Mouse (Mus musculus): ENCODE measurements around the gene Zfp28. TPM values are rescaled to one million over a fixed set of nuclear protein-coding genes. Genes with fewer than 3 reads are reported as not detected.
A peak's percentile ranks its signal among the peaks of the same experiment; 100 is the strongest.
"Not testable (repeated sequence)": the region's sequence is repeated elsewhere in the genome, so short reads cannot be mapped to it uniquely, and the experiment has no call there.

The Zfp28 gene
- polyA plus RNA-seq, 1 experiment from 2014 or later = 0.75 TPM

DNA sequence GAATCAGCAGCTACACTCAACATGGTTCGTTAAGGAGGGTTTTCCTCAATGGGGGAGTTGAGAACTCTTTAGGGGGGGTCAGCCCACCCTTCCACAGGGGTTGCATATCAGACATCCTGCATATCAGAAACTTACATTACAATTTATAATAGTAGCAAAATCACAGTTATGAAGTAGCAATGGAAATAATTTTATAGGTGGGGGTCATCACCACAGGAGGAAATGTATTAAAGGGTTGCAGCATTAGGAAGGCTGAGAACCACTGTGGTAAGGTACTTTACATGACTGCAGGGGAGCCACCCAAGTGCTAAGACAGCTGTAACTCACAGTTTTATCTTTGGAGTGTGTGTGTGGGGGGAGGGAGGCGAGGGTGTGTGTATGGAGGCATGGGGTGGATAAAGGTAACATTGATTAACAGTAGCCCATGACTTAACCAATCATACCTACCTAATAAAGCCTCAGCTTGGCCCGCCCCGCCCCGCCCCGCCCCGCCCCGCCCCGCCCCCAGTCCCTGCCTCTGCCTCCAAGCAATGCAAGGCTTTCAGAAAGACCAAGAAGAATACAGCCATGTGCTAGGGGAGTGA lies 22.5 kb upstream of the Zfp28 start:
- 16% methylated on average over 9 of the region's 9 CpGs for WGBS (ENCODE audit: insufficient replicate concordance)
- H3K27ac ChIP-seq (ENCODE audit: low read depth) = no peak overlapping the region
- TF ChIP-seq CTCF (IDR thresholded peaks at IDR 0.05; ENCODE audit: low read depth) = no peak
- no peak for TF ChIP-seq EP300 (IDR thresholded peaks at IDR 0.05; ENCODE audit: low read depth)
- ATAC-seq (no peak), DNase-seq (peak; percentile 47)
- peaks cover 11% of the 10 kb centered on the region; the same call in 1 of the 2 replicates for H3K4me1 ChIP-seq (ENCODE audit: insufficient read depth)
- no peaks in the 10 kb centered on the region for H3K9me3 ChIP-seq (ENCODE audit: low read length)
- no peaks in the 10 kb centered on the region for H3K36me3 ChIP-seq (replicated peaks; ENCODE audit: insufficient read depth, low read length)
- H3K4me3 ChIP-seq (ENCODE audit: low read depth, low read length) = no peak overlapping the region
- no peak overlapping the region for H3K4me2 ChIP-seq (ENCODE audit: low read depth, low read length)
- H3K9ac ChIP-seq (replicated peaks) = no peak overlapping the region
- no peaks in the 10 kb centered on the region for H3K27me3 ChIP-seq (ENCODE audit: insufficient read depth, low read length)

GRCm38 (mm10) chr7:6361756-6362155 lies 21.3 kb upstream of the Zfp28 start:
- H3K4me1 ChIP-seq (ENCODE audit: insufficient read depth) = peaks cover 13% of the 10 kb centered on the region
- 24% methylated on average over 7 of the region's 7 CpGs for WGBS (ENCODE audit: insufficient replicate concordance)
- H3K27ac ChIP-seq (ENCODE audit: low read depth) = no peak overlapping the region

GRCm38 (mm10) chr7:6362268-6363046 lies 20.6 kb upstream of the Zfp28 start:
- peak overlapping the region; percentile 49; the same call in 1 of the 2 replicates for H3K9ac ChIP-seq (replicated peaks)
- 2% methylated on average over 37 of the region's 38 CpGs for WGBS (ENCODE audit: insufficient replicate concordance)
- H3K4me2 ChIP-seq (ENCODE audit: low read depth, low read length) = peak overlapping the region; percentile 77
- no peaks in the 10 kb centered on the region for H3K9me3 ChIP-seq (ENCODE audit: low read length)
- H3K27me3 ChIP-seq (ENCODE audit: insufficient read depth, low read length) = no peaks in the 10 kb centered on the region
- H3K4me3 ChIP-seq (ENCODE audit: low read depth, low read length) = peak overlapping the region; percentile 58
- H3K4me1 ChIP-seq (ENCODE audit: insufficient read depth) = peaks cover 15% of the 10 kb centered on the region
- no peaks in the 10 kb centered on the region for H3K36me3 ChIP-seq (replicated peaks; ENCODE audit: insufficient read depth, low read length)
- peak overlapping the region; percentile 44 for H3K27ac ChIP-seq (ENCODE audit: low read depth)
- DNase-seq = peak; percentile 98
- peak; percentile 88 for ATAC-seq
- no peak for TF ChIP-seq CTCF (IDR thresholded peaks at IDR 0.05; ENCODE audit: low read depth)

More at GRCm38 (mm10) chr7:6361756-6362155, 21.3 kb upstream of the Zfp28 start:
- H3K4me2 ChIP-seq (ENCODE audit: low read depth, low read length) = peak overlapping the region; percentile 77
- no peak for ATAC-seq
- no peaks in the 10 kb centered on the region for H3K36me3 ChIP-seq (replicated peaks; ENCODE audit: insufficient read depth, low read length)
- H3K4me3 ChIP-seq (ENCODE audit: low read depth, low read length) = peak overlapping the region; percentile 58
- no peaks in the 10 kb centered on the region for H3K9me3 ChIP-seq (ENCODE audit: low read length)
- no peaks in the 10 kb centered on the region for H3K27me3 ChIP-seq (ENCODE audit: insufficient read depth, low read length)
- no peak for DNase-seq
- TF ChIP-seq CTCF (IDR thresholded peaks at IDR 0.05; ENCODE audit: low read depth) (no peak), EP300 (IDR thresholded peaks at IDR 0.05; ENCODE audit: low read depth) (no peak)
- H3K9ac ChIP-seq (replicated peaks) = no peak overlapping the region

DNA sequence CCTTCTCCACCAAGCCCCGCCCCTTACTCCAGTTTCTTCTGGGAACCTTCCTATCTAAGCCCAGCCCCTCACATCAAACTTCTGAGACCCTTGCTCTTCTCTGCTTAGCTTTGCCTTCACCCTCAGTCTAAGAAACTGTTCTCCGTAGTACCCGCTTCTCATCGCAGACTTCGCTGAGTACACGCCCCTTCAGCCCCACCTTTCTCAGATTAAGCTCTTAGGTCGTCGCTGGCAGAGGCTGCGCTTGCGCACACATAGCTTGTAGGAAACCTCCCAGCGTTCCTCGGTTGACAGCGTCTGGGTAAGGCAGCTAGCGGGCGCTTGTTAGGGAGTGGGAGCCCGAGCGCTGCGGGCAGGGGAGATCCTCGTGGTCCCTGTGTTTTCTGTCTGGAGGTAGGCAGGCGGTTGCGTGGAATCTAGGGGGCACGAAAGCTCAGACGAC lies 20.0 kb upstream of the Zfp28 start, which contains the start of gene Zfp78:
Zfp78 (plus strand) TSS at position 234 of the 442 bp plus-strand sequence.
- peak within 1 kb of the TSS; percentile 58 for H3K4me3 ChIP-seq (ENCODE audit: low read depth, low read length)
- H3K27ac ChIP-seq (ENCODE audit: low read depth) = peak within 1 kb of the TSS; percentile 44
- peak; percentile 66 for ATAC-seq
- DNase-seq = no peak
- H3K36me3 ChIP-seq (replicated peaks; ENCODE audit: insufficient read depth, low read length) = no peaks in the 10 kb centered on the region
- peak within 1 kb of the TSS; percentile 57 for H3K9ac ChIP-seq (replicated peaks)
- WGBS (ENCODE audit: insufficient replicate concordance) = under 1% methylated on average over 23 of the region's 23 CpGs
- TF ChIP-seq CTCF (IDR thresholded peaks at IDR 0.05; ENCODE audit: low read depth) (peak; percentile 38), EP300 (IDR thresholded peaks at IDR 0.05; ENCODE audit: low read depth) (no peak)
- no peaks in the 10 kb centered on the region for H3K27me3 ChIP-seq (ENCODE audit: insufficient read depth, low read length)
- no peaks in the 10 kb centered on the region for H3K9me3 ChIP-seq (ENCODE audit: low read length)
- peaks cover 15% of the 10 kb centered on the region for H3K4me1 ChIP-seq (ENCODE audit: insufficient read depth)
- H3K4me2 ChIP-seq (ENCODE audit: low read depth, low read length) = peak within 1 kb of the TSS; percentile 77

- no peak for ATAC-seq
- Histone ChIP-seq H3K4me3 (ENCODE audit: low read depth, low read length) (no peak overlapping the region), H3K27me3 (ENCODE audit: insufficient read depth, low read length) (no peaks in the 10 kb centered on the region), H3K4me1 (ENCODE audit: insufficient read depth) (peaks cover 15% of the 10 kb centered on the region), H3K9ac (replicated peaks) (no peak overlapping the region), H3K36me3 (replicated peaks; ENCODE audit: insufficient read depth, low read length) (no peaks in the 10 kb centered on the region), H3K9me3 (ENCODE audit: low read length) (no peaks in the 10 kb centered on the region), H3K4me2 (ENCODE audit: low read depth, low read length) (no peak overlapping the region), H3K27ac (ENCODE audit: low read depth) (no peak overlapping the region)
- TF ChIP-seq EP300 (IDR thresholded peaks at IDR 0.05; ENCODE audit: low read depth) (no peak), CTCF (IDR thresholded peaks at IDR 0.05; ENCODE audit: low read depth) (no peak)
- 67% methylated on average over 1 of the region's 1 CpGs for WGBS (ENCODE audit: insufficient replicate concordance)
- no peak for DNase-seq
Observed at GRCm38 (mm10) chr7:6364761-6365160, 18.3 kb upstream of the Zfp28 start.

DNA sequence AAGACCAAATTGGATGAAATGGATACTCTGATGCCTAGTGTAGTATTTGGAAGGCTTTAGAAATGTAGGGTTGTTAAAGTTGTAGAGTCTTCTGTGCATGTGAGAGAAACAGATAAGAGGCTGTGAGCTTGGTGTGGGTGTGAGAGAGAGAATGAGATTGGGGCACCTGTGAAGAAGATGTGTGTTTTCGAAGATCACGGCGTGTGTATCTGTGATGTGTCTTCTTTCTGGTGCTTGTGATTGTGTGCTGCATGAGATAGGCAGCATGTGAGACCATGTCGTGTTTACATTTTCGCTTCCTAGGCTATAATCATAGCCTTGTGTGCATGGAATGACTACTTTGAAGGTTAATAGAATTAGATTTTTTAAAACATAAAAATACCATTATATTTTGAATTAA lies 15.9 kb upstream of the Zfp28 start:
- Histone ChIP-seq H3K9me3 (ENCODE audit: low read length) (no peaks in the 10 kb centered on the region), H3K4me3 (ENCODE audit: low read depth, low read length) (no peak overlapping the region), H3K4me2 (ENCODE audit: low read depth, low read length) (no peak overlapping the region), H3K27ac (ENCODE audit: low read depth) (0 out of 2 replicates have a peak overlapping the region, but pooled peaks have one; percentile 44), H3K4me1 (ENCODE audit: insufficient read depth) (peaks cover 12% of the 10 kb centered on the region), H3K9ac (replicated peaks) (no peak overlapping the region), H3K27me3 (ENCODE audit: insufficient read depth, low read length) (no peaks in the 10 kb centered on the region), H3K36me3 (replicated peaks; ENCODE audit: insufficient read depth, low read length) (0 out of 2 replicates have a peak, but pooled peaks cover 1% of the 10 kb centered on the region)
- ATAC-seq (peak; percentile 2; the same call in 1 of the 2 replicates), DNase-seq (no peak)
- TF ChIP-seq CTCF (IDR thresholded peaks at IDR 0.05; ENCODE audit: low read depth) = no peak
- peak; percentile 65; the same call in 1 of the 2 replicates for TF ChIP-seq EP300 (IDR thresholded peaks at IDR 0.05; ENCODE audit: low read depth)
- 49% methylated on average over 5 of the region's 5 CpGs for WGBS (ENCODE audit: insufficient replicate concordance)

GRCm38 (mm10) chr7:6368146-6368545 lies 14.9 kb upstream of the Zfp28 start:
- 84% methylated on average over 5 of the region's 5 CpGs for WGBS (ENCODE audit: insufficient replicate concordance)
- not testable (repeated sequence) for H3K36me3 ChIP-seq (replicated peaks; ENCODE audit: insufficient read depth, low read length); H3K9ac ChIP-seq (replicated peaks); H3K4me3 ChIP-seq (ENCODE audit: low read depth, low read length); H3K27me3 ChIP-seq (ENCODE audit: insufficient read depth, low read length); H3K9me3 ChIP-seq (ENCODE audit: low read length); ATAC-seq; H3K27ac ChIP-seq (ENCODE audit: low read depth); DNase-seq; H3K4me2 ChIP-seq (ENCODE audit: low read depth, low read length)
- H3K4me1 ChIP-seq (ENCODE audit: insufficient read depth) = peaks cover 12% of the 10 kb centered on the region

Data from liver, postnatal 0 days (tissue).